ENCODE assay signal across 9 mouse cellular contexts in genomic region chr9:44510355-44510871, GRCm38 (mm10). TPM values are rescaled to one million over a fixed set of nuclear protein-coding genes. Genes with fewer than 3 reads are reported as not detected.
DNase-seq lines count a peak whose midpoint lies in the region; ATAC-seq and TF ChIP-seq lines count a peak whose summit lies in the region.
"Had no signal": no experiment of that assay in that cellular context is flagged by ENCODE, and none has a peak within 500 bp of the region (broad histone marks: within the 10 kb centered on the region; RNA-seq: fewer than 3 reads in every experiment).

No protein-coding gene starts in this region.

- DNase-seq in layer of hippocampus, adult 2 months (ENCODE audit: low spot score in 2 of 2) = no peak
- no peak for DNase-seq in layer of hippocampus, postnatal 25 days (ENCODE audit: extremely low spot score in 1 of 2, low spot score in 1 of 2)
- peak; percentile 39 to 42 for DNase-seq in cerebellum, postnatal 14 days
- DNase-seq in liver, embryonic 14.5 days (ENCODE audit: low read depth in 3 of 3, low spot score in 3 of 3) = no peak
- DNase-seq in thymus, adult 18-20 months = peak; percentile 60 to 73
- no peak for DNase-seq in right cerebral cortex, postnatal 14 days
- no peak for DNase-seq in embryo, embryonic 9.5 days (ENCODE audit: extremely low spot score)

- no peak for TF ChIP-seq CTCF in layer of hippocampus, adult 2 months (conservative IDR thresholded peaks at IDR 0.05)
- TF ChIP-seq CTCF in liver, embryonic 14.5 days (IDR thresholded peaks at IDR 0.05; ENCODE audit: low read depth) = no peak

- H3K27me3 ChIP-seq in heart, embryonic 16.5 days (ENCODE audit: control insufficient read depth, insufficient read depth, low read length) = no peaks in the 10 kb centered on the region
- no peaks in the 10 kb centered on the region for H3K27me3 ChIP-seq in liver, embryonic 14.5 days (ENCODE audit: control insufficient read depth, insufficient read depth, low read length)

- H3K9ac ChIP-seq in heart, embryonic 16.5 days (ENCODE audit: low read length) = peak overlapping the region; percentile 46
- no peak overlapping the region for H3K9ac ChIP-seq in liver, embryonic 14.5 days (replicated peaks)

- no peaks in the 10 kb centered on the region for H3K9me3 ChIP-seq in heart, embryonic 16.5 days (replicated peaks; ENCODE audit: control insufficient read depth, low read length)
- no peaks in the 10 kb centered on the region for H3K9me3 ChIP-seq in liver, embryonic 14.5 days (ENCODE audit: control insufficient read depth, low read length)
- H3K9me3 ChIP-seq: megakaryocyte, embryonic 14.5 days had no signal

- H3K4me2 ChIP-seq in heart, embryonic 16.5 days (ENCODE audit: low read depth, low read length) = peak overlapping the region; percentile 75
- H3K4me2 ChIP-seq in liver, embryonic 14.5 days (ENCODE audit: low read depth) = peak overlapping the region; percentile 68

- peaks cover 19% of the 10 kb centered on the region for H3K36me3 ChIP-seq in heart, embryonic 16.5 days (ENCODE audit: control insufficient read depth, insufficient read depth)
- no peaks in the 10 kb centered on the region for H3K36me3 ChIP-seq in liver, embryonic 14.5 days (replicated peaks; ENCODE audit: control insufficient read depth, insufficient read depth, low read depth)

- H3K27ac ChIP-seq in layer of hippocampus, adult 2 months = peak overlapping the region; percentile 63
- H3K27ac ChIP-seq in heart, embryonic 16.5 days (ENCODE audit: low read length) = peak overlapping the region; percentile 87
- H3K27ac ChIP-seq in liver, embryonic 14.5 days = no peak overlapping the region

- H3K4me1 ChIP-seq in heart, embryonic 16.5 days (ENCODE audit: control insufficient read depth, insufficient read depth, low read length) = peaks cover 47% of the 10 kb centered on the region
- H3K4me1 ChIP-seq in liver, embryonic 14.5 days (replicated peaks; ENCODE audit: control insufficient read depth in 2 of 2, insufficient read depth in 2 of 2, low read length in 1 of 2) = peaks cover 0 to 11% of the 10 kb centered on the region in 2 experiments; a peak in 2 of 4 replicates

- peak overlapping the region; percentile 36; the same call in 1 of the 2 replicates for H3K4me3 ChIP-seq in layer of hippocampus, adult 2 months
- peak overlapping the region; percentile 48 for H3K4me3 ChIP-seq in heart, embryonic 16.5 days (ENCODE audit: low read length)
- no peak overlapping the region; a peak in 1 of 4 replicates for H3K4me3 ChIP-seq in liver, embryonic 14.5 days (ENCODE audit: insufficient read depth in 1 of 2, low read depth in 2 of 2, low read length in 2 of 2)

- TF ChIP-seq EP300 in liver, embryonic 14.5 days (IDR thresholded peaks at IDR 0.05; ENCODE audit: low read depth) = no peak

- ATAC-seq in heart, embryonic 16.5 days (replicated peaks; ENCODE audit: extremely low read depth, insufficient read depth, low FRiP score) = peak; percentile 10; the same call in 1 of the 2 replicates
- ATAC-seq in liver, embryonic 14.5 days (ENCODE audit: insufficient read depth) = no peak

- WGBS in heart, embryonic 16.5 days = 31% methylated on average over 9 of the region's 9 CpGs
- 36% methylated on average over 9 of the region's 9 CpGs for WGBS in liver, embryonic 14.5 days (ENCODE audit: insufficient replicate concordance)

RNA-seq across cellular contexts. Expression of gene Bcl9l, which starts 27.8 kb away (rescaled TPM):
- 10 to 100 TPM; 68.4 to 76.9 TPM for total RNA-seq in layer of hippocampus, adult 2 months (2021)
- total RNA-seq in layer of hippocampus, postnatal 25 days (2021) = 10 to 100 TPM; 59.2 to 78.1 TPM
- 11.1 and 11.3 TPM in 2 replicates for polyA plus RNA-seq in heart, embryonic 16.5 days (2015; fragmentation: Nextera tagmentation; extraction: Ambion mirVana)
- polyA plus RNA-seq in liver, embryonic 14.5 days (2012; rRNA removed) = 1.6 and 1.9 TPM in 2 replicates
- polyA plus RNA-seq in liver, embryonic 14.5 days (2014; fragmentation: Nextera tagmentation; extraction: Ambion mirVana) = 1.0 and 1.5 TPM in 2 replicates

RNA-seq across cellular contexts. Expression of gene Cxcr5, which starts 51.3 kb away (rescaled TPM):
- total RNA-seq in layer of hippocampus, adult 2 months (2021) = not detected
- not detected for total RNA-seq in layer of hippocampus, postnatal 25 days (2021)
- polyA plus RNA-seq in heart, embryonic 16.5 days (2015; fragmentation: Nextera tagmentation; extraction: Ambion mirVana) = 0.17 and 0.35 TPM in 2 replicates
- 0.03 TPM in 2 replicates for polyA plus RNA-seq in liver, embryonic 14.5 days (2012; rRNA removed)
- polyA plus RNA-seq in liver, embryonic 14.5 days (2014; fragmentation: Nextera tagmentation; extraction: Ambion mirVana) = not detected in 2 replicates

RNA-seq across cellular contexts. Expression of gene Upk2, which starts 55.6 kb away (rescaled TPM):
- not detected for total RNA-seq in layer of hippocampus, adult 2 months (2021)
- total RNA-seq in layer of hippocampus, postnatal 25 days (2021) = not detected
- 0.50 TPM in 1 of 2 replicates, not detected in the other for polyA plus RNA-seq in heart, embryonic 16.5 days (2015; fragmentation: Nextera tagmentation; extraction: Ambion mirVana)
- polyA plus RNA-seq in liver, embryonic 14.5 days (2012; rRNA removed) = 0.04 TPM in 1 of 2 replicates, not detected in the other
- polyA plus RNA-seq in liver, embryonic 14.5 days (2014; fragmentation: Nextera tagmentation; extraction: Ambion mirVana) = not detected in 2 replicates

Comparison
In these comparisons a context has a peak if more than half of its experiments do, and no peak if none do; other contexts are left out.
1. DNase-seq: peak in cerebellum, postnatal 14 days (2 of 2) and thymus, adult 18-20 months (2 of 2); none in layer of hippocampus, adult 2 months (0 of 2), layer of hippocampus, postnatal 25 days (0 of 2), liver, embryonic 14.5 days (0 of 3), right cerebral cortex, postnatal 14 days (single experiment) and embryo, embryonic 9.5 days (single experiment).
2. H3K4me3 ChIP-seq: peak in layer of hippocampus, adult 2 months (single experiment) and heart, embryonic 16.5 days (single experiment); none in liver, embryonic 14.5 days (0 of 2).